Mouse (Mus musculus) lung, embryonic 15.5 days (tissue): ENCODE measurements around the gene Capns1. TPM values are rescaled to one million over a fixed set of nuclear protein-coding genes. Genes with fewer than 3 reads are reported as not detected.
"Not testable (repeated sequence)": the region's sequence is repeated elsewhere in the genome, so short reads cannot be mapped to it uniquely, and the experiment has no call there.

Source experiments
- ATAC-seq: fragments of 200-750 bp; cut with Nextera tagmentation; 2 replicates; pipeline ENCODE4 v1.8.0; 2017; ENCODE audit warnings: moderate number of reproducible peaks, borderline replicate concordance; ENCODE audit not compliant: low FRiP score, low TSS enrichment; ENCODE audit errors: extremely low read depth
- H3K27ac ChIP-seq: fragments of 300-500 bp; sonication (generic); 2 replicates; pipeline ENCODE4 v1.5.1; 2015; ENCODE audit warnings: moderate library complexity, mild to moderate bottlenecking, inconsistent platforms
- H3K27me3 ChIP-seq: fragments of 300-500 bp; sonication (generic); 2 replicates; pipeline ENCODE4 v1.6.1; 2015; ENCODE audit warnings: inconsistent platforms
- H3K36me3 ChIP-seq: fragments of 300-500 bp; sonication (generic); 2 replicates; pipeline ENCODE4 v1.6.1; 2015; ENCODE audit warnings: inconsistent platforms
- H3K4me1 ChIP-seq: fragments of 300-500 bp; sonication (generic); 2 replicates; pipeline ENCODE4 v1.6.1; 2015; ENCODE audit warnings: inconsistent platforms
- H3K4me2 ChIP-seq: fragments of 300-500 bp; sonication (generic); 2 replicates; pipeline ENCODE4 v1.6.1; 2015; ENCODE audit warnings: inconsistent platforms, mild to moderate bottlenecking, moderate library complexity
- H3K4me3 ChIP-seq: fragments of 300-500 bp; sonication (generic); 2 replicates; pipeline ENCODE4 v1.5.1; 2015; ENCODE audit warnings: mild to moderate bottlenecking, inconsistent platforms
- H3K9ac ChIP-seq: fragments of 300-500 bp; sonication (generic); 2 replicates; pipeline ENCODE4 v1.6.1; 2015; ENCODE audit warnings: inconsistent platforms
- H3K9me3 ChIP-seq: fragments of 300-500 bp; sonication (generic); 2 replicates; pipeline ENCODE4 v1.6.1; 2016; ENCODE audit warnings: inconsistent platforms
- WGBS: fragments of 180-500 bp; shearing (Covaris S2); methylation state at CpG from one replicate; pipeline ENCODE4 v1.1.7; 2015; 5-methylcytosine and 5-hydroxymethylcytosine counted together
- polyA plus RNA-seq: library from polyadenylated mRNA; unstranded; fragments of >200 nt; fragmentation: Nextera tagmentation; extraction: Ambion mirVana; gene quantifications from 2 replicates; pipeline ENCODE4 v1.2.1, GENCODE M21; 2015

Capns1 gene
- polyA plus RNA-seq, 1 experiment from 2014 or later, result 104 TPM

DNA sequence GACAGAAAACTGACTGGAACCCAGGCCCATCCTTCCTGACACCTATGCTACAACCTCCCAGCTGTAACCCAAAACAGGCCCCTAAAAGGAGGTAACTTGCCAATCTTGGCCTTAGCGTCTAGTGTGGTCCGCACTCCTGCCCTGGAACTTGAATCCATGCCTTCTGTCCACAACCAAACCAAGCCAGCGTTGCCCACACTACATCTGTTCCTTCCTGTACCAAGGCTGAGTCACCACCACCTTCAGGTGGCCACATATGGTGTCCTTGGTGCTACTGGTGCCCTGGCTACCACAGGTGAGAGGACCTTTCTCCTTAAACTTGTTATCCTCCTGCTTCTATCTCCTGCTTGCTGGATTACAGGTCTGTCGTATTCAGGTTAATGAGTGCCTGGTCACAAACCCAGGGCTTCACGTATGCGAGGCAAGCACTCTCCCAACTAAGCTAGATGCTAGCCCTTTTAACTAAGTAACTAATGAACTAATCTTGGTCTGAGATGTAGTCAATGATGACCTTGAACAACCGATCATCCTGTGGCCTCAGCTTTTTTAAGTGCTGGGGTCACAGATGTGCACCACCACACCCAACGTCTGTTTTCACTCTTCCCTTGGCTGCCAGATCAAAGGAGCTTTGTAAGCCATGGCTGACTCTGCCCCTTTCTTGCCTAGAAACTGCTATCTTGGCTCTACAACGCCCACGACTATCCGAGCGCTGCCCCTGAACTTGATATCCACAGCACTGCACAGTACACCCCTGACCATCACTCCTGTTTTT, 10.1 kb downstream of the Capns1 start:
- Histone ChIP-seq H3K4me3 (no peak overlapping the region), H3K9ac (no peak overlapping the region), H3K27ac (no peak overlapping the region), H3K4me2 (no peak overlapping the region), H3K9me3 (no peaks in the 10 kb centered on the region), H3K4me1 (peaks cover 21% of the 10 kb centered on the region), H3K36me3 (peaks cover 61% of the 10 kb centered on the region), H3K27me3 (no peaks in the 10 kb centered on the region)
- WGBS, result 77% methylated on average over 12 of the region's 12 CpGs
- ATAC-seq, result no peak

DNA sequence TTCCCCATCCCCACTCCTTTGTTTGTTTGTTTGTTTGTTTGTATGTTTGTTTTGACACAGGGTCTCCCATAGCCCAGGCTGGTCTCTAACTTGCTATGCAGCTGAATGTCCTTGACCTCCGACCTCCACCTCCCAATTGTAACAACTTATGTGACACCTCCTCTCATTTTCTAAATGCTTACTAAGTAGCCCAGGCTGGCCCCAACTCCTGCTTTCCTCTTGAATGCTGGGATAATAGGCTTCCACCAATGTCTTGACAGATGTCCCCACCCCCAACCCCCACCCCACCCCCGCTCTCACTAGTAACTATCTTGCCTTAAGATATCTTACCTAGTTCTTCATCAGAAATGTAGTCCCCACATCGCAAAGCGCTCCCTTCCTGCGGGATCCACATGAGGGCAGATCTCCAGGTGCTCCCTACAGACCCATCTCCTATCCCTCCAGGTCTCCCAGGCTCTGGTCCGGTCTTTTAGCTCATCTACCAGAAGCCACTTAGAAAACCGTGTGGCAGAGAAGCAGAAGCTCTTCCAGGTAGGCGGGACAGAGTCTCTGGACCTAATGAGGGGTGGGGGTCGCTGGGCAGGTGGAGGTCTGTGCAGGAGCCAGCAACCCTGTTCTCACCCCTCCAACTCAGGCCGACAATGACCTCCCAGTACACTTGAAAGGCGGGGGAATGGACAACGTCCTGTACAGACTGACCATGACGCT, 13.8 kb downstream of the Capns1 start:
- H3K9me3 ChIP-seq, result no peaks in the 10 kb centered on the region
- 67% methylated on average over 13 of the region's 13 CpGs for whole genome bisulfite sequencing
- peaks cover 34% of the 10 kb centered on the region for H3K36me3 ChIP-seq
- no peak; the same call in 1 of the 2 replicates for ATAC-seq
- H3K9ac ChIP-seq, result no peak overlapping the region
- no peak overlapping the region for H3K4me3 ChIP-seq
- H3K27me3 ChIP-seq, result no peaks in the 10 kb centered on the region
- peak overlapping the region; percentile 58; the same call in 1 of the 2 replicates for H3K4me2 ChIP-seq
- no peak overlapping the region for H3K27ac ChIP-seq
- peaks cover 10% of the 10 kb centered on the region for H3K4me1 ChIP-seq

DNA sequence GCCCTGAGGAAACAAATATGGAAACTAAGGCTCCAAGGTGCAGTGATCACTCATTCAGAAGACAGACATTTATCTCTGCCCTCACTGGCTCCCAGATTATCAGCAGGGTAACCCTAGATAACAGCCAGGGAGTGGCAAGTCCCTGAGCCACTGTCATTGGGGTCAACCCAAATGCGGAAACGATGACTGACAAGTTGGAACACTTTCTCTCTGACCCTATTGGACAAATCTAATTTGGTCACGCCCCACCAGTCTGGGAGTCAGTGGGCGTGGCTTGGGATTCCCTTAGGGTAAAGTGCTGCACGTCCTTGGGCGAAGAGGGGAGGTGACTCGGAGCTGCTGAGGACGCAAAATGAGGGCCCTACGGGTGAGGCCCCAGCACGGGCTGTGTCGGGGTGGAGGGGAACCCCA, 14.7 kb downstream of the Capns1 start, which contains the start of gene Cox7a1:
Gene Cox7a1, plus strand, starts transcription at position 266 of the 411 bp plus-strand sequence.
- Histone ChIP-seq H3K9ac (no peak within 1 kb of the TSS), H3K27ac (0 out of 2 replicates have a peak within 1 kb of the TSS, but pooled peaks have one; percentile 16), H3K9me3 (no peaks in the 10 kb centered on the region), H3K4me3 (peak within 1 kb of the TSS; percentile 22), H3K4me2 (peak within 1 kb of the TSS; percentile 58), H3K36me3 (peaks cover 30% of the 10 kb centered on the region), H3K4me1 (peaks cover 10% of the 10 kb centered on the region), H3K27me3 (no peaks in the 10 kb centered on the region)
- ATAC-seq, result peak; percentile 76
- WGBS, result 3% methylated on average over 11 of the region's 11 CpGs

DNA sequence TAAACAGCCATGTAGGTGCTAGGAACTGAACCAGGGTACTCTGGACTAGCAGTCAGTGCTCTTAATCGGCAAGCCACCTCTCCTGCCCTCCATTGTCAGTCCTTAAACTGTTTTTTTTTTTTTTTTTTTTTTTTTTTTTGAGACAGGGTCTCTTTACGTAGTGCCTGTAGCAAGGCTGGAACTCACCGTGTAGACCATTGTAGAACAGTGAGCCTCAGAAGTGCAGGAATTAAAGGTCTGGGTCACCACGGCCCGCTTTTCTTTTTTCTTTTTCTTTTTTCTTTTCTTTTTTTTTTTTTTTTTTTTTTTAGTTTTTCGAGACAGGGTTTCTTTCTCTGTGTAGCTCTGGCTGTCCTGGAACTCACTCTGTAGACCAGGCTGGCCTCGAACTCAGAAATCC, 15.4 kb downstream of the Capns1 start:
- H3K4me3 ChIP-seq, ATAC-seq, H3K9ac ChIP-seq, H3K4me1 ChIP-seq, H3K27me3 ChIP-seq, H3K4me2 ChIP-seq, H3K27ac ChIP-seq, H3K9me3 ChIP-seq: not testable (repeated sequence)
- peaks cover 27% of the 10 kb centered on the region for H3K36me3 ChIP-seq
- 75% methylated on average over 7 of the region's 7 CpGs for WGBS

GRCm38 (mm10) chr7:30181929-30182328, 16.7 kb downstream of the Capns1 start:
- H3K27me3 ChIP-seq, H3K27ac ChIP-seq, H3K4me1 ChIP-seq, H3K4me3 ChIP-seq, H3K9ac ChIP-seq, H3K4me2 ChIP-seq, H3K9me3 ChIP-seq, ATAC-seq: not testable (repeated sequence)
- 92% methylated on average over 10 of the region's 10 CpGs for whole genome bisulfite sequencing
- H3K36me3 ChIP-seq, result peaks cover 21% of the 10 kb centered on the region

GRCm38 (mm10) chr7:30181308-30181707, 17.3 kb downstream of the Capns1 start:
- under 1% methylated on average over 4 of the region's 4 CpGs for WGBS

DNA sequence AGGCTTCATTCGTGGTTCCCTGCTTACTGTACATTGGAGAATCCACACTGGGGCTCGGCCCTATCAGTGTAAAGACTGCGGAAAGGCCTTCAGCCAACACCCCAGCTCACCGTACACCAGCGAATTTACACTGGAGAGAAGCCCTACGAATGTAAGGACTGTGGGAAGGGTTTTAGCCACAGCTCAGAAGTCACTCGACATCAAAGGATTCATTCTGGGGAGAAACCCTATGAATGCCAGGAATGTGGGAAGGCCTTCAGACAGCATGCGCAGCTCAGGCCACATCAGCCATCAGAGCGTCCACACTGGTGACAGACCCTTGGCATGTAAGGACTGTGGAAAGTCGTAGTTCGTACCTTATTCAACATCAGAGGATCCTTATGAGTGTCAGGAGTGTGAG, 20.4 kb downstream of the Capns1 start:
- no peak for ATAC-seq
- WGBS, result 69% methylated on average over 11 of the region's 11 CpGs
- Histone ChIP-seq H3K9me3 (no peaks in the 10 kb centered on the region), H3K4me1 (no peaks in the 10 kb centered on the region), H3K36me3 (peaks cover 11% of the 10 kb centered on the region), H3K9ac (no peak overlapping the region), H3K27me3 (no peaks in the 10 kb centered on the region), H3K27ac (no peak overlapping the region), H3K4me3 (no peak overlapping the region), H3K4me2 (no peak overlapping the region)

More at GRCm38 (mm10) chr7:30181308-30181707, 17.3 kb downstream of the Capns1 start:
- Histone ChIP-seq H3K4me3 (no peak overlapping the region), H3K4me1 (peaks cover 10% of the 10 kb centered on the region), H3K27ac (no peak overlapping the region), H3K27me3 (no peaks in the 10 kb centered on the region), H3K9ac (no peak overlapping the region), H3K36me3 (peaks cover 15% of the 10 kb centered on the region), H3K4me2 (no peak overlapping the region), H3K9me3 (no peaks in the 10 kb centered on the region)
- ATAC-seq, result peak; percentile 29; the same call in 1 of the 2 replicates

DNA sequence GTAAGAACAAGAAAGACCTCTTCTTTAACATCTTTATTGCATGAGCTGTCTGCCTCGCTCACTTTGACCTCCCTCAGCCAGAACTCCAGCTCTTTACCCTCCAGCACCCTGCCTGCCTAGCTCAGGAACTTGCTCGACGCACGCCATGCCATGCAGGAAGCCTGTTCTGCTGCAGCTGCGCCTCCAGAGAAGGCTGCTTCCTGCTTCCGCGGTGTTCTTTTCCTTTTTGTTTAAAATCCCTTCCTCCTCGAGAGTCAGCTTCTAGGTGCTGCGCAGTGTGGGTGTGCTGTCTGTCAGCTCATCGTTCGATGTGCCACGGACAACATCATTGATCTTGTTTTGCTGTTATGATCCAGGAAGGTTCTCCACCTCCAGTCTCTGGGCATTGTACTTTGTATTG, 22.1 kb downstream of the Capns1 start:
- H3K4me2 ChIP-seq, result no peak overlapping the region
- H3K4me1 ChIP-seq, result no peaks in the 10 kb centered on the region
- H3K9ac ChIP-seq, result no peak overlapping the region
- WGBS, result 77% methylated on average over 12 of the region's 12 CpGs
- no peaks in the 10 kb centered on the region for H3K27me3 ChIP-seq
- no peak overlapping the region for H3K27ac ChIP-seq
- ATAC-seq, result no peak
- no peaks in the 10 kb centered on the region for H3K9me3 ChIP-seq
- H3K36me3 ChIP-seq, result peaks cover 11% of the 10 kb centered on the region
- no peak overlapping the region for H3K4me3 ChIP-seq

GRCm38 (mm10) chr7:30170283-30170951, 28.2 kb downstream of the Capns1 start:
- ATAC-seq, result peak; percentile 29
- WGBS, result 19% methylated on average over 11 of the region's 11 CpGs
- H3K4me3 ChIP-seq, result peak overlapping the region; percentile 80
- no peaks in the 10 kb centered on the region for H3K9me3 ChIP-seq
- peak overlapping the region; percentile 87 for H3K27ac ChIP-seq
- H3K4me2 ChIP-seq, result peak overlapping the region; percentile 78
- H3K27me3 ChIP-seq, result no peaks in the 10 kb centered on the region
- H3K4me1 ChIP-seq, result peaks cover 22% of the 10 kb centered on the region
- peaks cover 15% of the 10 kb centered on the region for H3K36me3 ChIP-seq
- peak overlapping the region; percentile 89 for H3K9ac ChIP-seq

GRCm38 (mm10) chr7:30169583-30170282, 28.9 kb downstream of the Capns1 start, which contains the start of gene Zfp146:
TSS of gene Zfp146 (minus strand) at chr7:30169750.
- Histone ChIP-seq H3K4me2 (peak within 1 kb of the TSS; percentile 78), H3K9ac (peak within 1 kb of the TSS; percentile 89), H3K4me3 (peak within 1 kb of the TSS; percentile 80), H3K9me3 (peaks cover 5% of the 10 kb centered on the region; the same call in 1 of the 2 replicates), H3K27ac (peak within 1 kb of the TSS; percentile 87), H3K36me3 (peaks cover 22% of the 10 kb centered on the region), H3K27me3 (no peaks in the 10 kb centered on the region), H3K4me1 (peaks cover 22% of the 10 kb centered on the region)
- under 1% methylated on average over 36 of the region's 36 CpGs for WGBS
- peak; percentile 98 for ATAC-seq
